Mouse (Mus musculus): ENCODE measurements around the gene Gm13030. TPM values are rescaled to one million over a fixed set of nuclear protein-coding genes. Genes with fewer than 3 reads are reported as not detected.

Gene Gm13030
- polyA plus RNA-seq, 1 experiment from 2014 or later = not detected

GRCm38 (mm10) chr4:138863344-138863998, 10.3 kb downstream of the Gm13030 start, which contains the start of gene Pla2g5:
Gene Pla2g5, minus strand, starts transcription at chr4:138863482.
- H3K4me1 ChIP-seq = peaks cover 5% of the 10 kb centered on the region; the same call in 1 of the 2 replicates
- ATAC-seq (replicated peaks) = no peak
- H3K27me3 ChIP-seq = no peaks in the 10 kb centered on the region
- H3K9me3 ChIP-seq = no peaks in the 10 kb centered on the region
- no peak within 1 kb of the TSS for H3K4me3 ChIP-seq
- WGBS = 77% methylated on average over 10 of the region's 10 CpGs
- H3K36me3 ChIP-seq = no peaks in the 10 kb centered on the region
- no peak within 1 kb of the TSS for H3K27ac ChIP-seq (replicated peaks)
- H3K9ac ChIP-seq (replicated peaks) = no peak within 1 kb of the TSS
- no peak within 1 kb of the TSS for H3K4me2 ChIP-seq (replicated peaks)

GRCm38 (mm10) chr4:138859728-138860127, 14.0 kb downstream of the Gm13030 start:
- peak overlapping the region; percentile 47 for H3K4me2 ChIP-seq (replicated peaks)
- peaks cover 5% of the 10 kb centered on the region; the same call in 1 of the 2 replicates for H3K4me1 ChIP-seq
- 5% methylated on average over 13 of the region's 13 CpGs for WGBS
- H3K36me3 ChIP-seq = no peaks in the 10 kb centered on the region
- H3K9ac ChIP-seq (replicated peaks) = peak overlapping the region; percentile 45
- H3K9me3 ChIP-seq = no peaks in the 10 kb centered on the region
- H3K27ac ChIP-seq (replicated peaks) = peak overlapping the region; percentile 72
- ATAC-seq (replicated peaks) = peak; percentile 84
- H3K4me3 ChIP-seq = peak overlapping the region; percentile 33
- no peaks in the 10 kb centered on the region for H3K27me3 ChIP-seq

GRCm38 (mm10) chr4:138859245-138859644, 14.5 kb downstream of the Gm13030 start:
- no peaks in the 10 kb centered on the region for H3K27me3 ChIP-seq
- H3K36me3 ChIP-seq = no peaks in the 10 kb centered on the region
- H3K4me2 ChIP-seq (replicated peaks) = peak overlapping the region; percentile 47
- WGBS = 18% methylated on average over 9 of the region's 9 CpGs
- H3K4me3 ChIP-seq = peak overlapping the region; percentile 33
- peak overlapping the region; percentile 45 for H3K9ac ChIP-seq (replicated peaks)
- H3K4me1 ChIP-seq = peaks cover 5% of the 10 kb centered on the region; the same call in 1 of the 2 replicates
- peak overlapping the region; percentile 72; the same call in 1 of the 2 replicates for H3K27ac ChIP-seq (replicated peaks)
- no peaks in the 10 kb centered on the region for H3K9me3 ChIP-seq
- ATAC-seq (replicated peaks) = no peak

GRCm38 (mm10) chr4:138858446-138858845, 15.3 kb downstream of the Gm13030 start:
- H3K36me3 ChIP-seq = no peaks in the 10 kb centered on the region
- no peak overlapping the region for H3K4me2 ChIP-seq (replicated peaks)
- ATAC-seq (replicated peaks) = no peak; the same call in 1 of the 2 replicates
- H3K9ac ChIP-seq (replicated peaks) = no peak overlapping the region
- H3K9me3 ChIP-seq = no peaks in the 10 kb centered on the region
- H3K27me3 ChIP-seq = no peaks in the 10 kb centered on the region
- H3K4me3 ChIP-seq = no peak overlapping the region
- H3K4me1 ChIP-seq = peaks cover 5% of the 10 kb centered on the region; the same call in 1 of the 2 replicates
- 74% methylated on average over 15 of the region's 15 CpGs for WGBS
- no peak overlapping the region for H3K27ac ChIP-seq (replicated peaks)

GRCm38 (mm10) chr4:138857576-138857975, 16.2 kb downstream of the Gm13030 start:
- Histone ChIP-seq H3K4me1 (peaks cover 5% of the 10 kb centered on the region; the same call in 1 of the 2 replicates), H3K27me3 (no peaks in the 10 kb centered on the region), H3K27ac (replicated peaks) (no peak overlapping the region), H3K36me3 (no peaks in the 10 kb centered on the region), H3K4me3 (no peak overlapping the region), H3K9ac (replicated peaks) (no peak overlapping the region), H3K9me3 (no peaks in the 10 kb centered on the region), H3K4me2 (replicated peaks) (no peak overlapping the region)
- 86% methylated on average over 10 of the region's 10 CpGs for WGBS
- no peak for ATAC-seq (replicated peaks)

GRCm38 (mm10) chr4:138856491-138856890, 17.3 kb downstream of the Gm13030 start:
- H3K27ac ChIP-seq (replicated peaks) = no peak overlapping the region
- H3K27me3 ChIP-seq = no peaks in the 10 kb centered on the region
- H3K9me3 ChIP-seq = no peaks in the 10 kb centered on the region
- no peaks in the 10 kb centered on the region for H3K36me3 ChIP-seq
- H3K4me2 ChIP-seq (replicated peaks) = no peak overlapping the region
- no peak overlapping the region for H3K9ac ChIP-seq (replicated peaks)
- H3K4me3 ChIP-seq = no peak overlapping the region
- H3K4me1 ChIP-seq = peaks cover 5% of the 10 kb centered on the region; the same call in 1 of the 2 replicates
- 20% methylated on average over 7 of the region's 7 CpGs for WGBS
- no peak for ATAC-seq (replicated peaks)

- H3K27me3 ChIP-seq = no peaks in the 10 kb centered on the region
- no peak overlapping the region for H3K9ac ChIP-seq (replicated peaks)
- H3K4me3 ChIP-seq = no peak overlapping the region
- peaks cover 5% of the 10 kb centered on the region for H3K4me1 ChIP-seq
- ATAC-seq (replicated peaks) = no peak
- WGBS = 86% methylated on average over 9 of the region's 9 CpGs
- H3K9me3 ChIP-seq = no peaks in the 10 kb centered on the region
- no peak overlapping the region for H3K4me2 ChIP-seq (replicated peaks)
- H3K36me3 ChIP-seq = no peaks in the 10 kb centered on the region
- no peak overlapping the region for H3K27ac ChIP-seq (replicated peaks)
Observed at GRCm38 (mm10) chr4:138855092-138855632, 18.6 kb downstream of the Gm13030 start.

GRCm38 (mm10) chr4:138852961-138853360, 20.8 kb downstream of the Gm13030 start:
- peaks cover 2% of the 10 kb centered on the region; the same call in 1 of the 2 replicates for H3K4me1 ChIP-seq
- H3K9ac ChIP-seq (replicated peaks) = no peak overlapping the region
- no peak overlapping the region for H3K4me3 ChIP-seq
- H3K27me3 ChIP-seq = no peaks in the 10 kb centered on the region
- WGBS = 71% methylated on average over 6 of the region's 6 CpGs
- no peak overlapping the region for H3K27ac ChIP-seq (replicated peaks)
- no peak for ATAC-seq (replicated peaks)
- H3K36me3 ChIP-seq = no peaks in the 10 kb centered on the region
- no peaks in the 10 kb centered on the region for H3K9me3 ChIP-seq
- no peak overlapping the region for H3K4me2 ChIP-seq (replicated peaks)

- no peak overlapping the region for H3K9ac ChIP-seq (replicated peaks)
- 3% methylated on average over 4 of the region's 4 CpGs for WGBS
- no peak overlapping the region for H3K27ac ChIP-seq (replicated peaks)
- peaks cover 2% of the 10 kb centered on the region; the same call in 1 of the 2 replicates for H3K4me1 ChIP-seq
- ATAC-seq (replicated peaks) = peak; percentile 64
- no peak overlapping the region for H3K4me3 ChIP-seq
- no peaks in the 10 kb centered on the region for H3K36me3 ChIP-seq
- H3K27me3 ChIP-seq = no peaks in the 10 kb centered on the region
- H3K4me2 ChIP-seq (replicated peaks) = no peak overlapping the region
- H3K9me3 ChIP-seq = no peaks in the 10 kb centered on the region
Observed at GRCm38 (mm10) chr4:138851463-138851862, 22.3 kb downstream of the Gm13030 start.

GRCm38 (mm10) chr4:138841386-138841785, 32.4 kb downstream of the Gm13030 start:
- Histone ChIP-seq H3K4me3 (no peak overlapping the region), H3K4me1 (peaks cover 11% of the 10 kb centered on the region), H3K27me3 (no peaks in the 10 kb centered on the region), H3K27ac (replicated peaks) (peak overlapping the region; percentile 64), H3K9ac (replicated peaks) (no peak overlapping the region), H3K4me2 (replicated peaks) (no peak overlapping the region), H3K36me3 (no peaks in the 10 kb centered on the region), H3K9me3 (no peaks in the 10 kb centered on the region)
- ATAC-seq (replicated peaks) = peak; percentile 68
- WGBS = 42% methylated on average over 7 of the region's 7 CpGs

- WGBS = 72% methylated on average over 8 of the region's 8 CpGs
- no peak for ATAC-seq (replicated peaks)
- no peak overlapping the region for H3K9ac ChIP-seq (replicated peaks)
- H3K4me1 ChIP-seq = peaks cover 11% of the 10 kb centered on the region
- no peaks in the 10 kb centered on the region for H3K36me3 ChIP-seq
- no peak overlapping the region for H3K4me2 ChIP-seq (replicated peaks)
- H3K4me3 ChIP-seq = no peak overlapping the region
- no peaks in the 10 kb centered on the region for H3K27me3 ChIP-seq
- H3K27ac ChIP-seq (replicated peaks) = peak overlapping the region; percentile 55; the same call in 1 of the 2 replicates
- no peaks in the 10 kb centered on the region for H3K9me3 ChIP-seq
Observed at GRCm38 (mm10) chr4:138840726-138841125, 33.0 kb downstream of the Gm13030 start.

GRCm38 (mm10) chr4:138839806-138840205, 34.0 kb downstream of the Gm13030 start:
- no peak for ATAC-seq (replicated peaks)
- Histone ChIP-seq H3K4me1 (peaks cover 11% of the 10 kb centered on the region), H3K27ac (replicated peaks) (no peak overlapping the region), H3K4me2 (replicated peaks) (no peak overlapping the region), H3K9me3 (no peaks in the 10 kb centered on the region), H3K4me3 (no peak overlapping the region), H3K36me3 (no peaks in the 10 kb centered on the region), H3K27me3 (no peaks in the 10 kb centered on the region), H3K9ac (replicated peaks) (no peak overlapping the region)
- 66% methylated on average over 6 of the region's 6 CpGs for WGBS

All from forebrain, embryonic 15.5 days (tissue).